Mouse (Mus musculus) erythroblast, embryonic 14.5 days (primary cell): Measurements from ENCODE around the gene Aunip.

Experiments used
- GATA1 ChIP-seq: IDR thresholded peaks from 2 replicates; pipeline ENCODE4 v1.6.1; 2012; ENCODE audit warnings: low read length, inconsistent platforms, mixed read lengths
- TAL1 ChIP-seq: IDR thresholded peaks from 3 replicates; pipeline ENCODE4 v1.6.1; 2012; ENCODE audit warnings: low read length, inconsistent platforms, mixed read lengths

DNA sequence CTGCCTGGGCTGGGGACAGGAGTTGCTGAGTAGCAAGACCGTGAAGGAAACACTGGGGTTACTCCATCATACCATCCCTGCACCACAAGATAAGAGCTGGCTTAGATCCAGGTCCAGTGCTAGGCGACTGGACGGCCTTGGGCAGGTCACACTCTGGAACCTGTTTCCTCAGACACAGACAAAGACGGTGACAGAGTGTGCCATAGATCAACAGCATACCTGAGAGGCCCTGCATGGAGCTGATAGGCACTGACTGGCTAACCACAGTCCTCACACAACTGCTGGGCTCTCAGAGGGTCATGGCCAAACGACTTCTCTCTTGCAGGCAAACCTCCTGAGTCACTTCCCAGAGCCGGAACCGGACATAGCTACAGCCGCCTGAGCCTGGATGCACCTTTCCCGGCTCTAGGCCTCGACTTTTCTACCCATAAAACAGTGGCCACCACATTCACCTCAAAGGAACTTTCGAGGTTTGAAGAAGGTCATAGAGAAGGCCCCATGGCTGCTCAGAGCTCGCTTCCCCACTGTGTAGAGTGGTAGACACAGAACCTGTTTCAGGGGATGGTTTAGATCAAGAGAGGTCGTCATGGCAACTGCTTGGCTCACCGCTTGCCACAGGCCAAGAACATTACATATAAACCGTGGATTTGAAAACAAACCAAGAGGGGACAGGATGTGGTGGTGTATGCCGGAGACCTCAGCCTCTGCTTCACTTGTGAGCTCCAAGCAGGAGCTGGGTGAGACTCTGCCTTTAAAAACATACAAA, 15.8 kb upstream of the Aunip start:
- TF ChIP-seq GATA1 (no peak), TAL1 (no peak)
